Mouse (Mus musculus): ENCODE results near the gene Nprl2. TPM values are rescaled to one million over a fixed set of nuclear protein-coding genes. Genes with fewer than 3 reads are reported as not detected.

Gene Nprl2
- total and polyA plus RNA-seq, 2 experiments = 18.5 to 24.8 TPM

DNA sequence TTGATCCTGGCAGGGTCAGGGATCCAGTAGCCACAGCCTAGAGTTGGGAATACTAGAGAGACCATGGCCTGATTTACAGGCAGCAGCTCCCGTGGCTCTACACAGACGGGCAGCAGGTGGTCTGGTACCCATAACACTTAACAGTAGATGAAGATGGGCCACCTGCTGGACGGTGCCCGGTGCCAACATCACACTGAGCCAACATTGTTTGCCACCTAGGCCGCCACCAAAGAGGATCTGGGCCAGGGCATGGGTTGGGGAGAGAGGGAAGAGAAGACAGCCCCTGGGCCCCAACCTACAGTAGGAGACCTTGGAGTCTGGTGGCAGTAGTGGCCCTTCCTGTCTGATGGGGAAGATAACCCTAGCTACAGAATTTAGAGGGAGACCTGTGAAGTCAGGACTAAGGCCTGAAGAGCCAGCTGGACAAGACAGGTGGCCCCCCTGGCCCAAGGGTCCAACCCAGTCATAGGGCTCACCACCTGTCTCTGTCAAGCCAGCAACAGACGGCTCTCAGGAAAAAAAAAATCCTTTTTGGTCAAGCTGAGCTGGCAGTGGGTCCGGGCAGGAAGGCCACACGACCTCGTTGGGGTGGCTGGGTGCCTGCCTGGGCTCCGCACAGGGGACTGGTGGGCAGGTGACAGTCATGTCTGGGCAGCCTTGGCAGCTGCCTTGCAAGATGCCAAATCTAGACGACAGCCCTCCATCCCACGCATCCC is 39.7 kb upstream of the Nprl2 start:
- Histone ChIP-seq H3K27me3 (ENCODE audit: control insufficient read depth, insufficient read depth, low read length) (no peaks in the 10 kb centered on the region), H3K9ac (ENCODE audit: low read depth, low read length) (no peak overlapping the region), H3K4me3 (ENCODE audit: insufficient read depth, low read depth, low read length) (no peak overlapping the region), H3K27ac (replicated peaks; ENCODE audit: insufficient read depth, low read depth, low read length) (no peak overlapping the region), H3K79me2 (ENCODE audit: control insufficient read depth, insufficient read depth, low read length) (no peaks in the 10 kb centered on the region), H3K36me3 (ENCODE audit: control insufficient read depth, insufficient read depth, low read length) (no peaks in the 10 kb centered on the region), H3K4me1 (ENCODE audit: control insufficient read depth, insufficient read depth, low read length) (no peaks in the 10 kb centered on the region)
- DNase-seq (ENCODE audit: extremely low read depth, low read depth, low spot score) = no peak
- WGBS = 87% methylated on average over 12 of the region's 12 CpGs
- TF ChIP-seq CTCF (IDR thresholded peaks at IDR 0.05; ENCODE audit: low read depth, low read length) (no peak), POLR2A (IDR thresholded peaks at IDR 0.05; ENCODE audit: extremely low read depth, insufficient read depth, low read length) (no peak)

DNA sequence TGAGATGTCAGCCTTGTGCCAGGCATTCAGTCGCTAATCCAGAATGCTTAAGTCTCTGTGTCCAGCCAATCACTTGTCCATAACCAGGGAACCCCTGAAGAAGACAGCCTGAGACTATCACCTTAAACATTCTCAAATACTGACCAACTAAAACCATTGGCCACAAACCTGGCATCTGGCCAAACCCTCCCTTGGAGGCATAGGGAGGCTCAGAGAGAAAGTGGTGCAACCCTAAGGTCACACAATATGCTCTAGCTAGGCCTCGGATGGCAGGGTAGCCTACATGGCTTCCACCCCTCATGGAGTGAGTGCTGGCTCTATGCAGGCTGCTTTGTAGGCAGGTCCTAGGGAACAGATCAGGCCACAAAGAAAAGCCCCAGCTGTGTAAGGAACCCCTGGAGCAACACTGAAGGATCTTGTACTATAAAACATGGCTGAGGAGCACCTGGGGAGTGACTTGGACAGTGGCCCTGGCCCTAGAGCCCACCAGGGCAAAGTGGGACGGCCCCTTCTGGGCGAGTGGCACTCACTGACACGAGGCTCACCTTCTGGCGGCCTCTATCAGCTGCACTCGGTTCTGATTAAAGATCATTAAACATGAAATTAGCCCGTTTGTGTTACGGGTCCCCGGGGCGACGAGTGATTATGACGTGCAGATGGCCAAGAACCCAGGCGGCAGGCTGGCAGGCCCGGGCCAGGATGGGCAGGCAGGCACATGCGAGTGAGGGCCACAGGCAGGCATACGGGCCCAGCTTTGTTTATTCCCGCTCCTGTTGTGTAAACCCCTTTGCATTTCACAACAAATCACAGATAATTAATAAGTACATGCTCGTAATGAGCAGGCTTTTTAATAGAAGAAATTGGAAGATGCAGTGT is 37.1 kb upstream of the Nprl2 start:
- Histone ChIP-seq H3K79me2 (ENCODE audit: control insufficient read depth, insufficient read depth, low read length) (no peaks in the 10 kb centered on the region), H3K36me3 (ENCODE audit: control insufficient read depth, insufficient read depth, low read length) (no peaks in the 10 kb centered on the region), H3K27me3 (ENCODE audit: control insufficient read depth, insufficient read depth, low read length) (no peaks in the 10 kb centered on the region), H3K4me3 (ENCODE audit: insufficient read depth, low read depth, low read length) (no peak overlapping the region), H3K9ac (ENCODE audit: low read depth, low read length) (no peak overlapping the region), H3K27ac (replicated peaks; ENCODE audit: insufficient read depth, low read depth, low read length) (no peak overlapping the region), H3K4me1 (ENCODE audit: control insufficient read depth, insufficient read depth, low read length) (no peaks in the 10 kb centered on the region)
- DNase-seq (ENCODE audit: extremely low read depth, low read depth, low spot score) = no peak
- no peak for TF ChIP-seq POLR2A (IDR thresholded peaks at IDR 0.05; ENCODE audit: extremely low read depth, insufficient read depth, low read length)
- no peak for TF ChIP-seq CTCF (IDR thresholded peaks at IDR 0.05; ENCODE audit: low read depth, low read length)
- 84% methylated on average over 19 of the region's 19 CpGs for WGBS

DNA sequence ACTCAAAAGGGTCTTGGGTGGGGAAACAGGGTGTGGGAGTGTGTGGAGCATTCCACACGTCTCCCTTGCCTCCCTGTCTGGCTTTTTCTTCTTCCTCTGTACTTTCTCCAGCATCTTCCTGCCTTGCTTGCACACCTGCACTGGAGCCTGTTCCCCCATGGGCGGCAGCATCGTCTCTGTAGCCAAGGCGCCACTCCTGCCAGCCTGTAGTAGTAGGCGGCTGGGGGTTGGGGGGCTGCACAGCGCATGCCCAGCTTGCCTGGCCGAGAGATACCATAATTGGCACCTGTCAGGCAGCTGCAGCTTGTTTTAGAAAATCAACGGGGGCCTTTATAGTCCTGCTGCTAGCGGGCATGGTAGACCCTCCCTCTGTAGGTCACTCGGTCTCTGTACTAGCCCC is 33.8 kb upstream of the Nprl2 start:
- no peak overlapping the region for H3K4me3 ChIP-seq (ENCODE audit: insufficient read depth, low read depth, low read length)
- no peak overlapping the region for H3K9ac ChIP-seq (ENCODE audit: low read depth, low read length)
- H3K4me1 ChIP-seq (ENCODE audit: control insufficient read depth, insufficient read depth, low read length) = no peaks in the 10 kb centered on the region
- H3K36me3 ChIP-seq (ENCODE audit: control insufficient read depth, insufficient read depth, low read length) = no peaks in the 10 kb centered on the region
- DNase-seq (ENCODE audit: extremely low read depth, low read depth, low spot score) = no peak
- no peak overlapping the region for H3K27ac ChIP-seq (replicated peaks; ENCODE audit: insufficient read depth, low read depth, low read length)
- H3K79me2 ChIP-seq (ENCODE audit: control insufficient read depth, insufficient read depth, low read length) = no peaks in the 10 kb centered on the region
- H3K27me3 ChIP-seq (ENCODE audit: control insufficient read depth, insufficient read depth, low read length) = no peaks in the 10 kb centered on the region
- WGBS = 54% methylated on average over 10 of the region's 10 CpGs
- TF ChIP-seq CTCF (IDR thresholded peaks at IDR 0.05; ENCODE audit: low read depth, low read length) (no peak), POLR2A (IDR thresholded peaks at IDR 0.05; ENCODE audit: extremely low read depth, insufficient read depth, low read length) (no peak)

DNA sequence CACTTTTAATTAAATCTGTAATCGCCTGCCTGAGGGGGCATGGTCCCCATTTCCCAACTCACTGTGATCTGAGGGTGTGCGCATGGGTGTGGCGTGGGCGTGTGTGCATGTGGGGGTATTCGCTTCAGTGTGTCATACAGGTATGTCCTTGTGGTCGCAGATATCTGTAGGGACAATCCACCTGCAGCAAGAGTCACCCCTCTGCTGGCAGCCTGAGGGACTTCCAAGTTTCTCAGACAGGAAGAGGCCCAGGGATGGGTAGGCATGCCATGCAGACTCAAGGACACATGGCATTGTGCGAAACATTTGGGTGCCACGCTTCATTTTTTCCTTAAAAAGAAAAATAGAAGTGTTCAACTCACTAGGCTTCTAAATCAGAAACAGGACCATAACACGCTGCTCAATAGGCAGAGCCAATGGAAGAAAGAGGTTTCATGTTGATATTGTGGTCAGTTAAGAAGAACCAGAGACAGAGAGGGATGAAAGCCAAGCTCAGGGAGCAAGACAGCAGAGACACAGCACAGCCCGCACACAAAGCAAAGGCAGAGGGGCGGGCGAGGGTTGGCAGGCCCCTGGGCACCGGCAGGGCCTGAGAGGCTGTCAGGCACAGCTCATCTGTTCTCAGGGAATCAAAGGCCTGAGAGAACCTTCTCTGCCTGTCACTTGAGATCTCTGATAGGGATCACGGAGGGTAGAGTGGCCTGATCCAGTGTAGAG is 31.5 kb upstream of the Nprl2 start:
- no peak for TF ChIP-seq CTCF (IDR thresholded peaks at IDR 0.05; ENCODE audit: low read depth, low read length)
- TF ChIP-seq POLR2A (IDR thresholded peaks at IDR 0.05; ENCODE audit: extremely low read depth, insufficient read depth, low read length) = no peak
- no peak overlapping the region for H3K27ac ChIP-seq (replicated peaks; ENCODE audit: insufficient read depth, low read depth, low read length)
- no peak for DNase-seq (ENCODE audit: extremely low read depth, low read depth, low spot score)
- 83% methylated on average over 14 of the region's 14 CpGs for WGBS
- no peaks in the 10 kb centered on the region for H3K27me3 ChIP-seq (ENCODE audit: control insufficient read depth, insufficient read depth, low read length)
- H3K4me3 ChIP-seq (ENCODE audit: insufficient read depth, low read depth, low read length) = no peak overlapping the region
- H3K79me2 ChIP-seq (ENCODE audit: control insufficient read depth, insufficient read depth, low read length) = no peaks in the 10 kb centered on the region
- no peak overlapping the region for H3K9ac ChIP-seq (ENCODE audit: low read depth, low read length)
- H3K4me1 ChIP-seq (ENCODE audit: control insufficient read depth, insufficient read depth, low read length) = no peaks in the 10 kb centered on the region
- no peaks in the 10 kb centered on the region for H3K36me3 ChIP-seq (ENCODE audit: control insufficient read depth, insufficient read depth, low read length)

DNA sequence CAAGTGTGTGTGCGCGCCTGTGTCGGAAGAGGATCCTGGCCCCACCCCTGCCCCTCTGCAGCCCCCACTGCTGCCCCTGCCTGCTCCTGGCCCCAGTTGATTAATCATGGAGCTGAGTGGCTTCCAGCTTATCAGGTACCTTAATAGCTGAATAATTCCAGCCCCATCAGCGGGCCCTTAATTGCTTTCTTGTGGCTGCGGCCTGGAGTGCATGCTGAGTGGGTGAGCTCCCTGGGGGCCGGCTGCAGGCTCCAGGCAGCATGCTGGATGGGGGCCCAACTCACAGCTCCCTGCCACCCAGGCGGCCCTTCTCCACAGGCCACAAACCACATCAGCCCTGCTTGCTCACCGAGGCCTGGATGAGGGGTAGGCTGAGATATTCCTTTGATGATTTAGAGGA is 30.6 kb upstream of the Nprl2 start:
- no peaks in the 10 kb centered on the region for H3K4me1 ChIP-seq (ENCODE audit: control insufficient read depth, insufficient read depth, low read length)
- H3K27ac ChIP-seq (replicated peaks; ENCODE audit: insufficient read depth, low read depth, low read length) = no peak overlapping the region
- no peaks in the 10 kb centered on the region for H3K27me3 ChIP-seq (ENCODE audit: control insufficient read depth, insufficient read depth, low read length)
- H3K79me2 ChIP-seq (ENCODE audit: control insufficient read depth, insufficient read depth, low read length) = no peaks in the 10 kb centered on the region
- H3K9ac ChIP-seq (ENCODE audit: low read depth, low read length) = no peak overlapping the region
- DNase-seq (ENCODE audit: extremely low read depth, low read depth, low spot score) = no peak
- no peaks in the 10 kb centered on the region for H3K36me3 ChIP-seq (ENCODE audit: control insufficient read depth, insufficient read depth, low read length)
- TF ChIP-seq POLR2A (IDR thresholded peaks at IDR 0.05; ENCODE audit: extremely low read depth, insufficient read depth, low read length) = no peak
- TF ChIP-seq CTCF (IDR thresholded peaks at IDR 0.05; ENCODE audit: low read depth, low read length) = no peak
- no peak overlapping the region for H3K4me3 ChIP-seq (ENCODE audit: insufficient read depth, low read depth, low read length)
- WGBS = 81% methylated on average over 8 of the region's 8 CpGs

Data from liver, adult 2 months (tissue).